9 mouse cellular contexts compared by ENCODE assay signal in the genomic region with DNA sequence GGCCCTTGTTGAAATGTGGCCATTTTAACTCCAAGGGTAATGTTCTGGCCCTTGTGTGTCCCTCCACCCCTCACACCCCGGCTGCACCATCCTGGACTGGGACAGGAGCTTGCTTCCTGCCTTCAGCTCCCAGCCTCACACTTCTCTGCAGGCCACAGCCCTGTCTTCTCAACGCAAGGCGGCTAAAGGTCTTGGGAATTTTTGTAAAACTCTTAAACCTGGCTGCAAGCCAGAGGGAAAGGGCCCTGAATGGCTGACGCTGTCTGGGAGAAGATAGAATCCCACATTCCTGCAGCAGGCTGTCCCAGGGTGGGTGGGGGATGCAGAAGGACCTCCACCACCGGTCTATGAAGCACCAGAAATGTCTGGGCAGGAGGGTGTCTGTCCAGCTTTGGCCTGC.
DNase-seq lines count a peak whose midpoint lies in the region; ATAC-seq lines count a peak whose summit lies in the region.
"Had no signal": no experiment of that assay in that cellular context is flagged by ENCODE, and none has a peak within 500 bp of the region (broad histone marks: within the 10 kb centered on the region; RNA-seq: fewer than 3 reads in every experiment).

No protein-coding gene starts in this region.

- peak overlapping the region; percentile 56; the same call in 1 of the 2 replicates for H3K27ac ChIP-seq in neural tube, embryonic 13.5 days (replicated peaks)
- H3K27ac ChIP-seq in heart, embryonic 16.5 days (ENCODE audit: low read length): peak overlapping the region; percentile 40
- peak overlapping the region; percentile 86 for H3K27ac ChIP-seq in limb, embryonic 13.5 days

- H3K36me3 ChIP-seq in neural tube, embryonic 13.5 days: no peaks in the 10 kb centered on the region
- H3K36me3 ChIP-seq in heart, embryonic 16.5 days (ENCODE audit: control insufficient read depth, insufficient read depth): no peaks in the 10 kb centered on the region
- no peaks in the 10 kb centered on the region for H3K36me3 ChIP-seq in limb, embryonic 13.5 days

- 35% methylated on average over 5 of the region's 5 CpGs for WGBS in neural tube, embryonic 13.5 days
- WGBS in heart, embryonic 16.5 days: 17% methylated on average over 5 of the region's 5 CpGs
- 18% methylated on average over 5 of the region's 5 CpGs for WGBS in limb, embryonic 13.5 days

- no peak overlapping the region for H3K4me3 ChIP-seq in neural tube, embryonic 13.5 days
- H3K4me3 ChIP-seq in heart, embryonic 16.5 days (ENCODE audit: low read length): no peak overlapping the region
- no peak overlapping the region for H3K4me3 ChIP-seq in limb, embryonic 13.5 days

- H3K27me3 ChIP-seq in neural tube, embryonic 13.5 days: peaks cover 29% of the 10 kb centered on the region
- peaks cover 41% of the 10 kb centered on the region for H3K27me3 ChIP-seq in heart, embryonic 16.5 days (ENCODE audit: control insufficient read depth, insufficient read depth, low read length)
- peaks cover 18% of the 10 kb centered on the region for H3K27me3 ChIP-seq in limb, embryonic 13.5 days

- H3K9ac ChIP-seq in neural tube, embryonic 13.5 days: 0 out of 2 replicates have a peak overlapping the region, but pooled peaks have one; percentile 3
- no peak overlapping the region for H3K9ac ChIP-seq in heart, embryonic 16.5 days (ENCODE audit: low read length)
- H3K9ac ChIP-seq in limb, embryonic 13.5 days: no peak overlapping the region

- no peak for ATAC-seq in neural tube, embryonic 13.5 days (ENCODE audit: low read depth)
- 0 out of 2 replicates have a peak, but pooled peaks have one; percentile 28 for ATAC-seq in heart, embryonic 16.5 days (replicated peaks; ENCODE audit: extremely low read depth, insufficient read depth, low FRiP score)
- ATAC-seq in limb, embryonic 13.5 days (ENCODE audit: low FRiP score, low read depth): peak; percentile 21; the same call in 1 of the 2 replicates

- H3K4me1 ChIP-seq in neural tube, embryonic 13.5 days (replicated peaks): peaks cover 77% of the 10 kb centered on the region
- peaks cover 36% of the 10 kb centered on the region for H3K4me1 ChIP-seq in heart, embryonic 16.5 days (ENCODE audit: control insufficient read depth, insufficient read depth, low read length)
- H3K4me1 ChIP-seq in limb, embryonic 13.5 days: peaks cover 84% of the 10 kb centered on the region

- no peak overlapping the region for H3K4me2 ChIP-seq in neural tube, embryonic 13.5 days
- H3K4me2 ChIP-seq in heart, embryonic 16.5 days (ENCODE audit: low read depth, low read length): no peak overlapping the region
- no peak overlapping the region for H3K4me2 ChIP-seq in limb, embryonic 13.5 days (replicated peaks)

- H3K9me3 ChIP-seq in neural tube, embryonic 13.5 days: no peaks in the 10 kb centered on the region
- no peaks in the 10 kb centered on the region for H3K9me3 ChIP-seq in heart, embryonic 16.5 days (replicated peaks; ENCODE audit: control insufficient read depth, low read length)
- no peaks in the 10 kb centered on the region for H3K9me3 ChIP-seq in limb, embryonic 13.5 days

- DNase-seq in neural tube, embryonic 10.5 days (ENCODE audit: extremely low spot score, low spot score): no peak
- DNase-seq in cerebellum, postnatal 25 days: no peak
- no peak for DNase-seq in urinary bladder, postnatal 14 days (ENCODE audit: low spot score)
- no peak for DNase-seq in natural killer cell, adult 2 months (ENCODE audit: low spot score in 2 of 2)
- DNase-seq in adrenal gland, postnatal 25 days: no peak
- DNase-seq: cerebellum, adult 2 months had no signal
